Mouse (Mus musculus): ENCODE measurements around the gene F10. TPM values are rescaled to one million over a fixed set of nuclear protein-coding genes. Genes with fewer than 3 reads are reported as not detected.

The F10 gene
- polyA plus RNA-seq (2011; ENCODE audit: insufficient read depth, insufficient read length, low replicate concordance, missing spikeins), result 8.0 and 27.9 TPM in 2 replicates

DNA sequence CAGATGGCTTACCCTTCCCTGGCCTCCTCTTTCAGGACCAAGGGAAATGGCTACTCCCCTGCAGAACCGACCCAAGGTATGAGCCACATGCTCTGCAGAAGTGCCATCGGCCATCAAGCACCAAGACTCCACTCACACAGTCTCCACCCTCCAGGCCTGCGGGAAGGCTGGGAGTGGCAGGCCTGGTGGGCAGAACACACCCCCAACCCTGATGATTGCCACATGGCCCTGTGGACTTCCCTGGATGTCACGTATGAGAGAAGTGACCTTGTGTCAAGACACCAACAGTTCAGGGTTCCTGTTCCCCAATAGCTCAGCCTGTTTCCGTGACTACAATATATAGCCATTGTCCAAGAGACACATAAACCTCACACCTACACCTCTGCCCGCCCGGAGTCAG, at the start of gene F10:
TSS of gene F10 (plus strand) at position 294 of the 400 bp plus-strand sequence.
- Histone ChIP-seq H3K4me3 (replicated peaks; ENCODE audit: control insufficient read depth, low read depth, low read length) (no peak within 1 kb of the TSS), H3K4me1 (ENCODE audit: control insufficient read depth, insufficient read depth, low read length) (peaks cover 9% of the 10 kb centered on the region; the same call in 1 of the 2 replicates), H3K27ac (ENCODE audit: control insufficient read depth, insufficient read depth, low read depth, low read length, poor library complexity) (peak within 1 kb of the TSS; percentile 49)
- 37% methylated on average over 7 of the region's 7 CpGs for WGBS
- TF ChIP-seq POLR2A (IDR thresholded peaks at IDR 0.05; ENCODE audit: borderline replicate concordance, control insufficient read depth, low read depth, low read length) (0 out of 2 replicates have a peak, but pooled peaks have one; percentile 19), CTCF (IDR thresholded peaks at IDR 0.05; ENCODE audit: control insufficient read depth, insufficient read depth, low read length) (no peak)

GRCm38 (mm10) chr8:12987571-12987970, 49.5 kb upstream of the F10 start:
- WGBS, result 79% methylated on average over 8 of the region's 8 CpGs
- TF ChIP-seq POLR2A (IDR thresholded peaks at IDR 0.05; ENCODE audit: borderline replicate concordance, control insufficient read depth, low read depth, low read length) (no peak), CTCF (IDR thresholded peaks at IDR 0.05; ENCODE audit: control insufficient read depth, insufficient read depth, low read length) (no peak)
- no peaks in the 10 kb centered on the region for H3K4me1 ChIP-seq (ENCODE audit: control insufficient read depth, insufficient read depth, low read length)
- no peak overlapping the region for H3K27ac ChIP-seq (ENCODE audit: control insufficient read depth, insufficient read depth, low read depth, low read length, poor library complexity)
- no peak overlapping the region for H3K4me3 ChIP-seq (replicated peaks; ENCODE audit: control insufficient read depth, low read depth, low read length)

DNA sequence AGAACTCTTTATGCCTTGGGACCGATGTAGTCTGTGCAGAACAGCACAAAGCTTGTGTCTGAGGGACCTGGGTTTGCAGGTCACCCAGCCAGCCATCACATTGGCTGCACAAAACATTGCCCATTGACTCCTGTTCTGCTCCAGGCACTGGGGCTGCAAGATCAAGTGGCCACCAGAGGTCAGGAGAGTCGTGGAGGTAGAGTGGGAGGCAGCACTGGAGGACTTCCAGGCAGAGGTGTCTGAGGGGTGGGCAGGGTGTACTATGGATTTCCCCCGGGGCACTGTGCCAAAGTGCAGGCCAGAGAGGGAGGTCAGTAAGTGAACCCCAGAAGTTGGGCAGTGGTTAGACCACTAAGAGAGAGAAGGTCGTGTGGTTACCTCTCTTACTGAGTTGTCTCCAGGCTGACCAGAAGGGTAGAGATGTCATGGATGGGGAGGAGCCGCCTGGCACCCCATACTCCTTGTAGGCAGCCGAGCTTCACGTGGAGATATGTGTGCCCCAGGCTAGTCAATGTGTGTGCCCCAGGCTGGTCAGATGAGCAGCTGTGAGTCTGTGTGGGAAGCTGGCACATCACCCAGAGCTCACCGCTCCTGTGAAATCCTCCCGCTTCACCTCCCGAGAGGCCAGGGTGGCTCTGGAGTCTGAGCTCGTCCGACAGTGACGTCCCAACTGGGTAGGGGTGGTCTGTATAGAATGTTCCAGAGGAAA, 48.2 kb upstream of the F10 start:
- 72% methylated on average over 13 of the region's 13 CpGs for WGBS
- no peak overlapping the region for H3K27ac ChIP-seq (ENCODE audit: control insufficient read depth, insufficient read depth, low read depth, low read length, poor library complexity)
- no peak for TF ChIP-seq POLR2A (IDR thresholded peaks at IDR 0.05; ENCODE audit: borderline replicate concordance, control insufficient read depth, low read depth, low read length)
- TF ChIP-seq CTCF (IDR thresholded peaks at IDR 0.05; ENCODE audit: control insufficient read depth, insufficient read depth, low read length), result peak; percentile 47

GRCm38 (mm10) chr8:12991411-12991810, 45.7 kb upstream of the F10 start:
- H3K4me1 ChIP-seq (ENCODE audit: control insufficient read depth, insufficient read depth, low read length), result no peaks in the 10 kb centered on the region
- TF ChIP-seq CTCF (IDR thresholded peaks at IDR 0.05; ENCODE audit: control insufficient read depth, insufficient read depth, low read length) (no peak), POLR2A (IDR thresholded peaks at IDR 0.05; ENCODE audit: borderline replicate concordance, control insufficient read depth, low read depth, low read length) (no peak)
- no peak overlapping the region for H3K4me3 ChIP-seq (replicated peaks; ENCODE audit: control insufficient read depth, low read depth, low read length)
- H3K27ac ChIP-seq (ENCODE audit: control insufficient read depth, insufficient read depth, low read depth, low read length, poor library complexity), result no peak overlapping the region
- 81% methylated on average over 10 of the region's 10 CpGs for WGBS

More for the DNA sequence above, 48.2 kb upstream of the F10 start:
- Histone ChIP-seq H3K4me1 (ENCODE audit: control insufficient read depth, insufficient read depth, low read length) (no peaks in the 10 kb centered on the region), H3K4me3 (replicated peaks; ENCODE audit: control insufficient read depth, low read depth, low read length) (no peak overlapping the region)

DNA sequence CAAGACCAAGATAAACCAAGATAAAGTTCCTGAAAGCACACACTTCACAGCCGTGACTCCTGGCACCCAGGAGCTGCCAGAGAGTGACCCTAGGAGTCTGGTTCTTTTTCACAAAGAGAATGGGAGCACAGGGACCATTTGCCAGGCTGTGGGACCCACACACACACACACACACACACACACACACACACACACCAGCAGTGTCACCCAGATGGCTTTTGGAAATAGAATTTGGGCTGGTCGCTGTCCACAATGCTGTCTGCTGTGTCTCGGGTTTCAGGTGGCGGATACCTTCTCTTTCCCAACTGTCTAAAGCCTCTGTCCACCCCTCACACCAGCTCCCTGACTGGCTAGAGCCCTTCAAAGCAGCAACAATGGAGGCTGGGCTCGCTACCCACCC, 42.6 kb upstream of the F10 start:
- TF ChIP-seq POLR2A (IDR thresholded peaks at IDR 0.05; ENCODE audit: borderline replicate concordance, control insufficient read depth, low read depth, low read length) (no peak), CTCF (IDR thresholded peaks at IDR 0.05; ENCODE audit: control insufficient read depth, insufficient read depth, low read length) (no peak)
- Histone ChIP-seq H3K4me3 (replicated peaks; ENCODE audit: control insufficient read depth, low read depth, low read length) (no peak overlapping the region), H3K27ac (ENCODE audit: control insufficient read depth, insufficient read depth, low read depth, low read length, poor library complexity) (no peak overlapping the region), H3K4me1 (ENCODE audit: control insufficient read depth, insufficient read depth, low read length) (no peaks in the 10 kb centered on the region)
- WGBS, result 75% methylated on average over 5 of the region's 5 CpGs

DNA sequence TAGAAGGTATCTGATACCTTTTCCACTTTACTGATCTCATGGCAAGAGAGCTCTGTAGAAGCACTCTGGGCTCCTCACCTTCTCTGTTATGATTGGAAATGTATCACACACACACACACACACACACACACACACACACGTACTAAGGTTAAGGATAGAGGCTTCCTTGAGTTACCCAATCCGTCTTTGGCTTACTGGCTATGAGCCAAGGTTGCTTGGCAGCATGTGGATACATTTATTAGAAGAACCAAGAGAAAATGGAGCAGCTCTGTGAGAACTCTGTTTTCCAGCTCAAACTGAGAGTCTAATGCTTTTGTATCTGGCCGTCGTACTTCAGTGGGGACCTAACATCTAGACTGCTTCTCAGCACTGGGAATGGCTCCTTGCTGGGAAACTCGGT, 41.6 kb upstream of the F10 start:
- Histone ChIP-seq H3K4me3 (replicated peaks; ENCODE audit: control insufficient read depth, low read depth, low read length) (no peak overlapping the region), H3K27ac (ENCODE audit: control insufficient read depth, insufficient read depth, low read depth, low read length, poor library complexity) (no peak overlapping the region), H3K4me1 (ENCODE audit: control insufficient read depth, insufficient read depth, low read length) (no peaks in the 10 kb centered on the region)
- 63% methylated on average over 5 of the region's 5 CpGs for WGBS
- TF ChIP-seq CTCF (IDR thresholded peaks at IDR 0.05; ENCODE audit: control insufficient read depth, insufficient read depth, low read length) (no peak), POLR2A (IDR thresholded peaks at IDR 0.05; ENCODE audit: borderline replicate concordance, control insufficient read depth, low read depth, low read length) (no peak)

- Histone ChIP-seq H3K4me3 (replicated peaks; ENCODE audit: control insufficient read depth, low read depth, low read length) (no peak overlapping the region), H3K27ac (ENCODE audit: control insufficient read depth, insufficient read depth, low read depth, low read length, poor library complexity) (no peak overlapping the region), H3K4me1 (ENCODE audit: control insufficient read depth, insufficient read depth, low read length) (no peaks in the 10 kb centered on the region)
- 80% methylated on average over 8 of the region's 8 CpGs for WGBS
- TF ChIP-seq POLR2A (IDR thresholded peaks at IDR 0.05; ENCODE audit: borderline replicate concordance, control insufficient read depth, low read depth, low read length) (no peak), CTCF (IDR thresholded peaks at IDR 0.05; ENCODE audit: control insufficient read depth, insufficient read depth, low read length) (no peak)
Measured at GRCm38 (mm10) chr8:12996831-12997275, 40.3 kb upstream of the F10 start.

GRCm38 (mm10) chr8:12998331-12998730, 38.8 kb upstream of the F10 start:
- H3K4me3 ChIP-seq (replicated peaks; ENCODE audit: control insufficient read depth, low read depth, low read length), result no peak overlapping the region
- 78% methylated on average over 8 of the region's 8 CpGs for WGBS
- no peaks in the 10 kb centered on the region for H3K4me1 ChIP-seq (ENCODE audit: control insufficient read depth, insufficient read depth, low read length)
- no peak for TF ChIP-seq POLR2A (IDR thresholded peaks at IDR 0.05; ENCODE audit: borderline replicate concordance, control insufficient read depth, low read depth, low read length)
- no peak for TF ChIP-seq CTCF (IDR thresholded peaks at IDR 0.05; ENCODE audit: control insufficient read depth, insufficient read depth, low read length)
- H3K27ac ChIP-seq (ENCODE audit: control insufficient read depth, insufficient read depth, low read depth, low read length, poor library complexity), result no peak overlapping the region

Data from bone marrow, adult 2 months (tissue).